Mouse (Mus musculus): ENCODE measurements around the gene Trmt10c. TPM values are rescaled to one million over a fixed set of nuclear protein-coding genes. Genes with fewer than 3 reads are reported as not detected.

Gene Trmt10c
- 1 to 10 TPM in 1 of 2 experiments, under 1 TPM in 1; 0.23 to 1.9 TPM for polyA plus RNA-seq (2012; fragmentation: generic; extraction: Trizol)

DNA sequence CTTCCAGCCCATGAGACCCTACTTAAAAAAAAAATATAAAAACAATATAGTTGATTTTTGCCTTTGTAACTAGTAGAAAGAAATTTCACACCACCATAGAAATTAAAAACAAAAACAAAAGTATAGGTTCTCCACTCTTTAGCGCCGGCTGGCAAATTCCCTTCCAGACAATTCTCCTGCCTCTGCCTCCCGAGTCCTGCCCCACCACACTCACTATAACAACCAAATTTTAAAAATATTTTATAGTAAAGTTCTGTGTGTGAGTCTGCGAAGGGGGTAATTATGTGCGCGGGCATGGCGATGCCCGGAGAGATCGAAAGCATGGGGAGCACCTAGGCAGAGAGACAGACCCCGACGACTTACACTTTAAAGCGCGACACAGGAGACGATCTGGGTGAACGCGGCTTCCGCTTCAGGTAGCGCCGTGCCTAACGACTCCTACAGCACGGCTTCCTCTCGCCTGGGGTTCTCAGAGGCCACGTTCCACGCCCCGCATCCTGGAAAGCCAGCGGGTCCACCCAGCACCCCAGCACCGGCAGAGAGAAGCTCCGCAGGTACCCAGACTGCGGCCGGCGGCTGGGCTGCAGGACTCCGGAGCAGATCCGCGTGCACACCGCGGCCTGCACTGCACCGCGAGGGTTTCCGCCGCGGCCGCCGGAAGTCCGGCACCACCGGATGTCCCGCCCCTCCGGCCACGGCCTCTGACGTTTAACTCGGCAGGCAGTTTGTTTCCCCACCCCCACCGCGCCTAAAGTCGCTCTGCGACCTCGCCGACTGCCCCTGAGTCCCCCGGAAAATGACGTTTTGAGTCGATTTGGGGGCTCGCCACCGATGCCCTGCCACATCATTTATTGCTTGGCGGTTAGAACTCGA, at the start of gene Trmt10c:
Gene Trmt10c, minus strand, starts transcription at position 682 of the 873 bp plus-strand sequence.

DNA sequence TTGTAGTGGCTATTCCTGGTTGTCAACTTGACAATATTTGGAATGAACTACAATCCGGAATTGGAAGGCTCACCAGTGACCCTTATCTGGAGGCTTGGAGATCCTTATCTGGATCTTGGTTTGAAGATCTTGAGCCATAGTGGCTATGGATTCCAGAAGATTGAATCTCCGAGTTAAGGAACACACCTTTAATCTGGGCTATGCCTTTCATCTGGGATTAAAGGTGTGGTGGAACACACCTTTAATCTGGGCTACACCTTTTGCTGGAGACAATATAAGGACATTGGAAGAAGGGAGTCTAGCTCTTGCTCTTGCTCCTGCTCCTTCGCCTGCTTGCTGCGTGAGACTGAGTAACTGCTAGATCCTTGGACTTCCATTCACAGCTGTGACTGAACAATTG, 10.4 kb upstream of the Trmt10c start, which contains the start of gene Senp7:
Gene Senp7, plus strand, starts transcription at position 301 of the 400 bp plus-strand sequence.

DNA sequence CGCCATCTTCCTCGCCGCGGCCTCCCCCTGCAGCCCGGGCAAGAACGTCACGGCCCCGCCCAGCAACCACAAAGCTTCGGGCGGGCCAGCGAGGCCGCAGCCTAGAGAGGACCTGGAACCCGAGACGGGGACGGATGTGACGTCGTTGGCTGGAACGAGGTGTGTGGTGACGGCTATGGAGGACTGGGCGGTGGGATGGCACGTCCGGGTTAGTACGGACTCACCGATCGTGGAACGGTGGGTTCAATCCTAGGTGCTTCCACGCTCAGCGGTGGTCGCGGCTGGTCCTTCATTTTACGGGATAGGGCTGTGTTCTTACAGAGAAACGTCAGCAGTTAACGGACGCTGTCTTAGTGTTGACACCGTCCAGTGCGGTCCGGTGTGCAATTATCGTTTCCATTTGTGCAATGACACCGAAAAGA, 7.9 kb downstream of the Trmt10c start, which contains the start of gene Pcnp:
Gene Pcnp, minus strand, starts transcription at position 79 of the 422 bp plus-strand sequence.

Other genes with a start within 250 kb of the Trmt10c start
- gene Nfkbiz, start 198.9 kb downstream of the Trmt10c start, polyA plus RNA-seq (2012; fragmentation: generic; extraction: Trizol) = 1 to 10 TPM in 1 of 2 experiments, under 1 TPM in 1; 0.19 to 1.7 TPM
- gene Nxpe3, start 142.5 kb downstream of the Trmt10c start, polyA plus RNA-seq (2012; fragmentation: generic; extraction: Trizol) = under 1 TPM; 0.15 to 0.80 TPM
- gene Cep97, start 103.0 kb downstream of the Trmt10c start, polyA plus RNA-seq (2012; fragmentation: generic; extraction: Trizol) = 1 to 10 TPM in 1 of 2 experiments, under 1 TPM in 1; 0.91 to 2.3 TPM
- 1,000 to 10,000 TPM; 1,867 to 3,636 TPM for gene Rpl24, start 71.5 kb downstream of the Trmt10c start, polyA plus RNA-seq (2012; fragmentation: generic; extraction: Trizol)
- 1 to 10 TPM in 1 of 2 experiments, under 1 TPM in 1; 0.16 to 1.6 TPM for gene Zbtb11, start 63.9 kb downstream of the Trmt10c start, polyA plus RNA-seq (2012; fragmentation: generic; extraction: Trizol)
- gene Pcnp, start 8.1 kb downstream of the Trmt10c start, polyA plus RNA-seq (2012; fragmentation: generic; extraction: Trizol) = 10 to 100 TPM in 1 of 2 experiments, 1 to 10 TPM in 1; 6.5 to 29.1 TPM
- gene Senp7, start 10.5 kb upstream of the Trmt10c start, polyA plus RNA-seq (2012; fragmentation: generic; extraction: Trizol) = 1 to 10 TPM in 1 of 2 experiments, under 1 TPM in 1; 0.15 to 2.5 TPM
- gene Impg2, start 166.5 kb upstream of the Trmt10c start, polyA plus RNA-seq (2012; fragmentation: generic; extraction: Trizol) = under 1 TPM in 1 of 2 experiments, not detected in 1; 0.05 TPM